Mouse (Mus musculus) lung, adult 2 months (tissue): Measurements from ENCODE around the gene Akap9. TPM values are rescaled to one million over a fixed set of nuclear protein-coding genes. Genes with fewer than 3 reads are reported as not detected.

Source experiments
- DNase-seq: peaks from one replicate; pipeline ENCODE4 v3.0.0; 2022
- H3K4me1 ChIP-seq: fragments of 200-500 bp; 2 replicates; pipeline ENCODE4 v1.6.1; 2011; ENCODE audit warnings: low read length; ENCODE audit not compliant: control insufficient read depth, insufficient read depth
- H3K4me3 ChIP-seq: fragments of 200-500 bp; replicated peaks from 2 replicates; pipeline ENCODE3; 2011; ENCODE audit warnings: low read depth, mild to moderate bottlenecking, control low read depth, low read length; ENCODE audit errors: extremely low read depth
- CTCF ChIP-seq: fragments of 200-500 bp; IDR thresholded peaks from 2 replicates; pipeline ENCODE4 v1.5.1; 2011; ENCODE audit warnings: mild to moderate bottlenecking, low read length, control low read depth; ENCODE audit not compliant: insufficient read depth
- POLR2A ChIP-seq: fragments of 200-500 bp; IDR thresholded peaks from 2 replicates; pipeline ENCODE4 v1.6.1; 2011; ENCODE audit warnings: low read depth, mild to moderate bottlenecking, control low read depth, low read length, borderline replicate concordance; ENCODE audit errors: extremely low read depth
- WGBS: fragments of 180-500 bp; shearing (Covaris S2); methylation state at CpG from one replicate; pipeline ENCODE4 v1.1.7; 2018; 5-methylcytosine and 5-hydroxymethylcytosine counted together
- polyA plus RNA-seq: library from polyadenylated mRNA; depleted of rRNA; stranded (reverse); fragments of >200 nt; gene quantifications from 2 replicates; pipeline ENCODE4 v1.2.3, GENCODE M21; 2012

Gene Akap9
- polyA plus RNA-seq, 1 experiment = 6.9 TPM

DNA sequence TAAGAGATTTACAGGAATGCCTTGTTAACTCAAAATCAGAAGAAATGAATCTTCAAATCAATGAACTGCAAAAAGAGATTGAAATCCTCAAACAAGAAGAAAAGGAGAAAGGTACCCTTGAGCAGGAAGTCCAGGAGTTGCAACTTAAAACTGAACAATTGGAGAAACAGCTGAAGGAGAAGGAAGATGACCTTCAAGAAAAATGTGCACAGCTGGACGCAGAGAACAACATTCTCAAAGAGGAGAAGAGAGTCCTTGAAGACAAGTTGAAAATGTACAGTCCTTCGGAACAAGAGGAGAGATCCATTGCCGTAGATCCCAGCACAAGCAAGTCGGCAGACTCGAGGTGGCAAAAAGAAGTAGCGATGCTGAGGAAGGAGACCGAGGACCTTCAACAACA lies 33.4 kb downstream of the Akap9 start:
- 87% methylated on average over 7 of the region's 7 CpGs for WGBS
- no peak for TF ChIP-seq CTCF
- no peak for TF ChIP-seq POLR2A
- DNase-seq = no peak
- no peak overlapping the region for H3K4me3 ChIP-seq
- H3K4me1 ChIP-seq = no peaks in the 10 kb centered on the region

DNA sequence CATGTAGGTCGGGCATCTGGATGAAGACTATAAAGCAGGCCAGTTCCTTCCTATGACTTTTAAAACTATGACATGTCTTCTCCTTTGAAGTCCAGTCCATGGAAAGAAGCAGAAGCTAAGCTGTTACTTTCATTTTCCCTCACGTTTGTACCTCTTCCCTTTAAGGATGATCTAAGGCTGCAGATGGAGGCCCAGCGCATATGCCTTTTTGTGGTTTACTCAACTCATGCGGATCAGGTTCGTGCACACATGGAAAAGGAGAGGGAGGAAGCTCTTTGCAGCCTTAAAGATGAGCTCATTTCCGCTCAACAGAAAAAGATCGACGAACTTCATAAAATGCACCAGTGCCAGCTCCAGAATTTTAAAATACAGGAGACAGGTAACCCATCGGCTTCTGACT lies 40.6 kb downstream of the Akap9 start:
- no peak for TF ChIP-seq CTCF
- no peak for TF ChIP-seq POLR2A
- H3K4me3 ChIP-seq = no peak overlapping the region
- no peak for DNase-seq
- no peaks in the 10 kb centered on the region for H3K4me1 ChIP-seq
- 79% methylated on average over 9 of the region's 9 CpGs for WGBS

DNA sequence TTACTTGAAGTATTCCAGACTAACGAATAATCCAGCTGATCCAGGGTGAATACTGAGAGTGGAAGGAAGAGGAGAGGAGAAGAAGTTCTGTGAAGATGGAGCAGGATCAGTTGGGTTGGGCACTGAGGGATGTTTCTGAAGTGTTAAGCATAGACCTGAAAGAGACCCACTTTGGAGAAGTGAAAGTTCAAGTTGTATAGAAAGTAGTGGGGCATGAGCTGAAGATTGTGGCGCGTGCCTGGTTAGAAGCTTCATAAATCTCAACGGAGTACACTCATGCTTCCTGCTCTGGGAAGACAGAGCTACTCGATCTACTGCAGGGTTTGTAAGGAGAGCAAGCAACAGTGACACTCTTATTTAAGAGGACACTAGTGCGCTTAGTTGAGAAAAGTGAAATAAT lies 41.3 kb downstream of the Akap9 start:
- no peak for TF ChIP-seq POLR2A
- TF ChIP-seq CTCF = no peak
- Histone ChIP-seq H3K4me3 (no peak overlapping the region), H3K4me1 (no peaks in the 10 kb centered on the region)
- WGBS = 94% methylated on average over 6 of the region's 6 CpGs
- no peak for DNase-seq

DNA sequence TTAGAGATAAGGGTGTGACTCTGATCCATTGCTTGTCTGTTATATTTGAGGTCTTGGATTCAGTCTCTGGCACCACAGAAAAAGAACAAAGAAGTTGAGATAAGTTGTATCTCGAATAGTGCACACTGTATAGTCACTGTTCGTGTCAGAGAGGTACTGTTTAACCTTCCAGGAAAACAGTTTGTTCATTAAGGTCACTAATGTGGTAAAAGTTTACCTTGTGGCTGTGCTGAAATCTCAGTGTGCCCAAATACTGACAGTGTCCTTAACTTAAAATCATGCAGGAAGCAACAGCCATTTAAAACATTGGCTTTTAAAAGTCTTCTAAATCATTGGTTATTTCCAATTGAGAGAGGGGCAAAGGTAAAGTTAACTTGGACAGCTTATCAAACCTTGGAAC lies 43.1 kb downstream of the Akap9 start:
- no peak for DNase-seq
- H3K4me1 ChIP-seq = no peaks in the 10 kb centered on the region
- 83% methylated on average over 2 of the region's 2 CpGs for WGBS
- TF ChIP-seq CTCF (no peak), POLR2A (no peak)
- no peak overlapping the region for H3K4me3 ChIP-seq

DNA sequence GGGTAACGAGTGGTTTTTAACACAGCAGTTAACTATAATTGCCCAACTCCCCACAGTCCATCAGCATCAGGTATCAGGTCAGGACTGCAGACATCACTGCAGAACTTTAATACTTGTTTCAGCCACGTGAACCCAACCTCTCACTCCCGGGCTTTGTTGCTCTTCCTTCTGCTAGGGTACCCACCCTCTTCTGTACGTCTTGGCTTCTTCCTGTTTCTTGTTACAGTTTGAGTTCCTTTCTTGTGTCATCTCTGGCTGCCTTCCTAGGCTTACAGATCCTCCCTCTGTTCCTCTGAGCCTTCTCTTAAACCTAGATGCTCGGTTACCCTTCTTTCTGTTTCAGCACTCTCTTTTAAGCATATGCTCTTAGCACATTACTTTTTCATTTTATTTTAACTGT lies 45.9 kb downstream of the Akap9 start:
- 60% methylated on average over 5 of the region's 5 CpGs for WGBS
- no peak for DNase-seq
- TF ChIP-seq POLR2A = no peak
- no peak for TF ChIP-seq CTCF
- Histone ChIP-seq H3K4me3 (no peak overlapping the region), H3K4me1 (no peaks in the 10 kb centered on the region)

DNA sequence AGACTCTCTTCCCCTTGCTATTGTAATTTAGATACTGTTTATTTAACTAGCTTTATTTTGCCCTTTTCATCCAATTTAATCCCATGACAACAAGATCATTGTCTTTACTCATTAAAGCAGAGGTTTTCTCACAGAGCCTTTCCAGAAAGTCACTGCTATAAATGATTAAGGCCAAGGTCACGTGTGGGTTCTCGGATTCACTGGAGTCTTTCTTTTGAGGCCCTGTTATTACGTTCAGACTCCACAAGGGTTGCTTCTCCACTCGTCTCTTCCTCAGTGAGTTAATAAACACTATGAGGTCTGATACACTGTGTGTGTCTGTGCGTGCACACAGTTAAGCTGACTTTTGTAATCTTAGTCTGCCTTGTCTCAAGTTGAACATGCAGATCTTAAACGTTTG lies 47.0 kb downstream of the Akap9 start:
- Histone ChIP-seq H3K4me3 (no peak overlapping the region), H3K4me1 (no peaks in the 10 kb centered on the region)
- no peak for DNase-seq
- WGBS = 81% methylated on average over 6 of the region's 6 CpGs
- no peak for TF ChIP-seq CTCF

DNA sequence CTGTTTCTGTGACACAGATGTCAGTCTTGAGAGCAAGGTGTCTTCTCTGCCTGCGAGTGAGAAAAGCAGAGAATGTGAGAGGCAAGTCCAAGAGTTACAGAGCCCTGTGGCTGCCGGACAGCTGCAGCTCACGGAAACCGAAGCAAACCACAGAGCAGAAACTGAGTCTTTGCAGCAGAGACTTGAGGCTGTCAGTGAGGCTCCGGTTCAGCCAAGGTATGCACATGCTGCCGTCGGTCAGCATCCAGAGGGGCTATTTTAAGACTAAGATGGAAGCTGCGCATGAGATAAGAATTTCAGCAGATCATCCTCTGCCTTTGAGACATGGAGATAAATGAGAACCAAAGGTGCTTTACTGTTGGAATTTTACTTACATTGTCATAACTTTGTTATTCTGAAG lies 48.3 kb downstream of the Akap9 start:
- DNase-seq = no peak
- H3K4me3 ChIP-seq = no peak overlapping the region
- WGBS = 89% methylated on average over 8 of the region's 8 CpGs
- no peaks in the 10 kb centered on the region for H3K4me1 ChIP-seq
- TF ChIP-seq POLR2A (no peak), CTCF (no peak)

DNA sequence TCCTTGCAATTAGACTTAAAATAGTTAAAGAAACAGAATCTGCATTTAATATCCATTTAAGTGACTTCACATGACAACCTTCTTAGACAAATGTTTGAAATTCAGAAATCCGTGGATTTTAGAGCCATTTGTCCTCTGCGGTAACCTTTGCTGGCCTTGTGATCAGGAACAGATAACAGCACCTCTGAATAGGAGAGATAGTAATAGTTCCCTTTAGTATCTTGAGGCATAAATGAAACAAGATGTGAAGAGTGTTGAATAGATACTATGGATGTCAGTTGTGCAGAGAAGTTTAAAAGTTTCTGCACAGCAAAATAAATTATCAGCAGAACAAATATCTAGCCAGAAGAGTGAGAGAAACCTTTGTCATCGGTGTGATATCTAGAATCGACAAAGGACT lies 50.0 kb downstream of the Akap9 start:
- DNase-seq = no peak
- 92% methylated on average over 4 of the region's 4 CpGs for WGBS
- no peak for TF ChIP-seq POLR2A
- TF ChIP-seq CTCF = no peak
- Histone ChIP-seq H3K4me3 (no peak overlapping the region), H3K4me1 (no peaks in the 10 kb centered on the region)

DNA sequence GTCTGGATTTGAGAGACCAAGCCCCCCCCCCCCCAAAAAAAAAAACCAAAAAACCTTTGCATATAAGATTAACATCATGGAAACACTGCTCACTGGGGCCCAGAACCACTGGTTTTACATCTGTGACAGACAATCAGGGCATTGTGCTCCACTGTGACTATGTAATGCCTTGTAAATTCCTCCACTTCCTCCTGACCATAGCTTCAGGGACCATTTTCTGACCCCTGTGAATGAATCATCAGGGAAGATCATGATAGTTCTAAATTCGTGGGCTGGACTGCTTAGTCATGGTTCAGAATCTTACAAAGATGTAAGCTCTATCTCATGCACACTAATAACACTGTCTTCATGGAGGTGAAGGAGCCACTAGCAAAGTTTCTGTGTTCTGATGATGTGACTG lies 61.8 kb downstream of the Akap9 start:
- no peak overlapping the region for H3K4me3 ChIP-seq
- H3K4me1 ChIP-seq = no peaks in the 10 kb centered on the region
- no peak for DNase-seq
- TF ChIP-seq POLR2A (no peak), CTCF (no peak)
- WGBS = 75% methylated on average over 1 of the region's 1 CpGs

DNA sequence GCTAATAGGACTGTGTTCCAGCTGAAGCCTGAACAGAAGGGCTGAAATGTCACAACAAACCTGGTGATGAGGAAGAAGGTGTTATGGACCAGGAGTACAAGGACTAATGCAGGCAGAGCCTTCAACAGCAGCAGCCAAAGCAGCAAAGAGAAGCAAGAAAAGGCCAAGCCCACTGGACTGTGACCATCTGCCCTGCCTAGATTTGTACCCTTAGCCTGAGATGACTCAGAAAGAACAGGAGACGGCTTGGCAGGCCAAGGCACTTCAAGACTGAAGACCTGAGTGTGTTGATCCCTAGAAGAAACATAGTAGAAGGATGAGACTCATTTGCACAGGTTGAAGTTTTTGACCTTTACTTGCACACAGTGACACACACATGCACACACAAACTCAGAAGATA lies 62.6 kb downstream of the Akap9 start:
- TF ChIP-seq POLR2A (no peak), CTCF (no peak)
- no peak overlapping the region for H3K4me3 ChIP-seq
- 73% methylated on average over 1 of the region's 1 CpGs for WGBS
- no peaks in the 10 kb centered on the region for H3K4me1 ChIP-seq
- DNase-seq = no peak
